Mouse (Mus musculus): ENCODE data around the gene Ttc29. TPM values are rescaled to one million over a fixed set of nuclear protein-coding genes. Genes with fewer than 3 reads are reported as not detected.

Gene Ttc29
- total and polyA plus RNA-seq, 3 experiments: 0.49 TPM; not detected in 2

GRCm38 (mm10) chr8:78306604-78307003 lies 93.5 kb downstream of the Ttc29 start:
- no peak overlapping the region for H3K27ac ChIP-seq
- no peaks in the 10 kb centered on the region for H3K4me1 ChIP-seq (ENCODE audit: control insufficient read depth, insufficient read depth, low read length)
- H3K79me2 ChIP-seq (replicated peaks; ENCODE audit: control insufficient read depth, insufficient read depth, low read length): no peaks in the 10 kb centered on the region
- no peak for DNase-seq
- WGBS: 53% methylated on average over 10 of the region's 10 CpGs
- H3K36me3 ChIP-seq (ENCODE audit: control insufficient read depth, insufficient read depth, low read length): no peaks in the 10 kb centered on the region
- intact Hi-C loops (cut with DNase I): no loop called here
- no peak overlapping the region for H3K4me3 ChIP-seq
- TF ChIP-seq POLR2A (IDR thresholded peaks at IDR 0.05; ENCODE audit: insufficient read depth, low read depth, low read length): no peak
- no peak for TF ChIP-seq CTCF (IDR thresholded peaks at IDR 0.05)
- no peak for TF ChIP-seq EP300 (IDR thresholded peaks at IDR 0.05; ENCODE audit: insufficient read depth, low read depth, low read length)
- no peaks in the 10 kb centered on the region for H3K27me3 ChIP-seq (ENCODE audit: control insufficient read depth, insufficient read depth, low read length)
- H3K9ac ChIP-seq (ENCODE audit: low read depth, low read length): no peak overlapping the region

- Histone ChIP-seq H3K4me1 (ENCODE audit: control insufficient read depth, insufficient read depth, low read length) (no peaks in the 10 kb centered on the region), H3K36me3 (ENCODE audit: control insufficient read depth, insufficient read depth, low read length) (no peaks in the 10 kb centered on the region), H3K79me2 (replicated peaks; ENCODE audit: control insufficient read depth, insufficient read depth, low read length) (no peaks in the 10 kb centered on the region), H3K9ac (ENCODE audit: low read depth, low read length) (no peak overlapping the region), H3K27me3 (ENCODE audit: control insufficient read depth, insufficient read depth, low read length) (no peaks in the 10 kb centered on the region), H3K27ac (no peak overlapping the region), H3K4me3 (no peak overlapping the region)
- intact Hi-C loops (cut with DNase I): no loop called here
- WGBS: 38% methylated on average over 4 of the region's 4 CpGs
- no peak for DNase-seq
- TF ChIP-seq EP300 (IDR thresholded peaks at IDR 0.05; ENCODE audit: insufficient read depth, low read depth, low read length) (no peak), CTCF (IDR thresholded peaks at IDR 0.05) (no peak)
Measured at GRCm38 (mm10) chr8:78307131-78307530, 94.0 kb downstream of the Ttc29 start.

GRCm38 (mm10) chr8:78309539-78309938 lies 96.4 kb downstream of the Ttc29 start:
- intact Hi-C loops (cut with DNase I): no loop called here
- WGBS: 63% methylated on average over 6 of the region's 6 CpGs
- Histone ChIP-seq H3K79me2 (replicated peaks; ENCODE audit: control insufficient read depth, insufficient read depth, low read length) (no peaks in the 10 kb centered on the region), H3K9ac (ENCODE audit: low read depth, low read length) (no peak overlapping the region), H3K27me3 (ENCODE audit: control insufficient read depth, insufficient read depth, low read length) (no peaks in the 10 kb centered on the region), H3K4me3 (no peak overlapping the region), H3K36me3 (ENCODE audit: control insufficient read depth, insufficient read depth, low read length) (no peaks in the 10 kb centered on the region), H3K27ac (no peak overlapping the region), H3K4me1 (ENCODE audit: control insufficient read depth, insufficient read depth, low read length) (no peaks in the 10 kb centered on the region)
- DNase-seq: no peak
- TF ChIP-seq POLR2A (IDR thresholded peaks at IDR 0.05; ENCODE audit: insufficient read depth, low read depth, low read length): no peak
- no peak for TF ChIP-seq CTCF (IDR thresholded peaks at IDR 0.05)
- TF ChIP-seq EP300 (IDR thresholded peaks at IDR 0.05; ENCODE audit: insufficient read depth, low read depth, low read length): no peak

- intact Hi-C loops (cut with DNase I): no loop called here
- Histone ChIP-seq H3K27me3 (ENCODE audit: control insufficient read depth, insufficient read depth, low read length) (no peaks in the 10 kb centered on the region), H3K4me1 (ENCODE audit: control insufficient read depth, insufficient read depth, low read length) (no peaks in the 10 kb centered on the region), H3K9ac (ENCODE audit: low read depth, low read length) (no peak overlapping the region), H3K36me3 (ENCODE audit: control insufficient read depth, insufficient read depth, low read length) (no peaks in the 10 kb centered on the region), H3K27ac (no peak overlapping the region), H3K4me3 (no peak overlapping the region), H3K79me2 (replicated peaks; ENCODE audit: control insufficient read depth, insufficient read depth, low read length) (no peaks in the 10 kb centered on the region)
- 66% methylated on average over 9 of the region's 9 CpGs for WGBS
- DNase-seq: no peak
- TF ChIP-seq POLR2A (IDR thresholded peaks at IDR 0.05; ENCODE audit: insufficient read depth, low read depth, low read length): no peak
- TF ChIP-seq EP300 (IDR thresholded peaks at IDR 0.05; ENCODE audit: insufficient read depth, low read depth, low read length): no peak
- TF ChIP-seq CTCF (IDR thresholded peaks at IDR 0.05): no peak
Measured at GRCm38 (mm10) chr8:78315576-78315975, 102.5 kb downstream of the Ttc29 start.

DNA sequence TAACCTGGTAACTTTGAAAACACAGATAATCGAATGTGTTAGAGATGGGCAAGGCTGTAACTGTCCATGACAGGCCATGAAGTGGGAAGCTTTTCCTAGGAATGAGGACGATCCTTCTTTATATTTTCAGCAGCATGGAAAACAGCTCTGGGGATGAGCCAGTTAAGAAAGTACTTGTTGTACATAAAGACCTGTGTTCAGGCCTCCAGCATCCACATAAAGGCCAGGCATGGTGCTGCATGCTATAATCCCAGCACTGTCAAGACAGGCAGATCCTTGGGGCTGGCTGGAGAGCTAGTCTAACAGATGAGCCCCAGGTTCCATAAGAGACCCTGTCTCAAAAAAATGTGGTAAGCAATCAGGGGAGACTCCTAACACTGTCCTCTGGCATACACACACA lies 104.6 kb downstream of the Ttc29 start:
- DNase-seq: no peak
- H3K36me3 ChIP-seq (ENCODE audit: control insufficient read depth, insufficient read depth, low read length): no peaks in the 10 kb centered on the region
- no peak overlapping the region for H3K9ac ChIP-seq (ENCODE audit: low read depth, low read length)
- WGBS: 81% methylated on average over 2 of the region's 2 CpGs
- no peaks in the 10 kb centered on the region for H3K4me1 ChIP-seq (ENCODE audit: control insufficient read depth, insufficient read depth, low read length)
- no peaks in the 10 kb centered on the region for H3K27me3 ChIP-seq (ENCODE audit: control insufficient read depth, insufficient read depth, low read length)
- no peaks in the 10 kb centered on the region for H3K79me2 ChIP-seq (replicated peaks; ENCODE audit: control insufficient read depth, insufficient read depth, low read length)
- H3K27ac ChIP-seq: no peak overlapping the region
- intact Hi-C loops (cut with DNase I): no loop called here
- H3K4me3 ChIP-seq: no peak overlapping the region
- TF ChIP-seq EP300 (IDR thresholded peaks at IDR 0.05; ENCODE audit: insufficient read depth, low read depth, low read length): no peak
- TF ChIP-seq CTCF (IDR thresholded peaks at IDR 0.05): no peak
- no peak for TF ChIP-seq POLR2A (IDR thresholded peaks at IDR 0.05; ENCODE audit: insufficient read depth, low read depth, low read length)

GRCm38 (mm10) chr8:78323391-78323790 lies 110.3 kb downstream of the Ttc29 start:
- Histone ChIP-seq H3K4me3 (no peak overlapping the region), H3K27me3 (ENCODE audit: control insufficient read depth, insufficient read depth, low read length) (no peaks in the 10 kb centered on the region), H3K4me1 (ENCODE audit: control insufficient read depth, insufficient read depth, low read length) (no peaks in the 10 kb centered on the region), H3K9ac (ENCODE audit: low read depth, low read length) (no peak overlapping the region), H3K27ac (no peak overlapping the region), H3K79me2 (replicated peaks; ENCODE audit: control insufficient read depth, insufficient read depth, low read length) (no peaks in the 10 kb centered on the region), H3K36me3 (ENCODE audit: control insufficient read depth, insufficient read depth, low read length) (no peaks in the 10 kb centered on the region)
- TF ChIP-seq EP300 (IDR thresholded peaks at IDR 0.05; ENCODE audit: insufficient read depth, low read depth, low read length): no peak
- no peak for TF ChIP-seq CTCF (IDR thresholded peaks at IDR 0.05)
- no peak for TF ChIP-seq POLR2A (IDR thresholded peaks at IDR 0.05; ENCODE audit: insufficient read depth, low read depth, low read length)
- DNase-seq: no peak
- intact Hi-C loops (cut with DNase I): no loop called here
- WGBS: 83% methylated on average over 3 of the region's 3 CpGs
